Mouse (Mus musculus) left cerebral cortex, postnatal 4 days (tissue): ENCODE measurements around the gene Sp100. TPM values are rescaled to one million over a fixed set of nuclear protein-coding genes. Genes with fewer than 3 reads are reported as not detected.

ENCODE experiments used
- DNase-seq: peaks from one replicate; pipeline ENCODE4 v3.0.0-alpha.2; 2022
- intact Hi-C: fragments of 180-260 bp; cut with DNase I; formaldehyde crosslinking; loops from one replicate; pipeline ENCODE4 v1.15.1; 2025
- total RNA-seq, 2 experiments: library from RNA; stranded (reverse); gene quantifications; 2 replicates each; pipeline ENCODE4 v1.2.3; 2021

Sp100 gene
- total RNA-seq, 2 experiments from 2014 or later, result 0.22 to 0.40 TPM

- intact Hi-C loops, result no loop called here
- no peak for DNase-seq
Observed at GRCm38 (mm10) chr1:85697721-85698493, 48.1 kb downstream of the Sp100 start.

GRCm38 (mm10) chr1:85702531-85702930 is 52.7 kb downstream of the Sp100 start:
- intact Hi-C loops, result no loop called here
- DNase-seq, result no peak

- peak; percentile 88 for DNase-seq
- intact Hi-C loops, result no loop called here
Observed at GRCm38 (mm10) chr1:85703245-85704186, 53.7 kb downstream of the Sp100 start.

- no peak for DNase-seq
- intact Hi-C loops, result no loop called here
Observed at GRCm38 (mm10) chr1:85705552-85705951, 55.8 kb downstream of the Sp100 start.

- intact Hi-C loops, result no loop called here
- DNase-seq, result no peak
Observed at GRCm38 (mm10) chr1:85706754-85707153, 57.0 kb downstream of the Sp100 start.

GRCm38 (mm10) chr1:85714501-85714900 is 64.7 kb downstream of the Sp100 start:
- intact Hi-C loops, result no loop called here
- no peak for DNase-seq

GRCm38 (mm10) chr1:85716447-85717027 is 66.7 kb downstream of the Sp100 start:
- no peak for DNase-seq
- intact Hi-C loops, result no loop called here

- intact Hi-C loops, result no loop called here
- no peak for DNase-seq
Observed at GRCm38 (mm10) chr1:85719049-85719448, 69.3 kb downstream of the Sp100 start.

- peak; percentile 20 for DNase-seq
- intact Hi-C loops, result no loop called here
Observed at GRCm38 (mm10) chr1:85720220-85720893, 70.6 kb downstream of the Sp100 start.

GRCm38 (mm10) chr1:85730471-85730870 is 80.7 kb downstream of the Sp100 start:
- intact Hi-C loops, result no loop called here
- no peak for DNase-seq

GRCm38 (mm10) chr1:85732581-85732980 is 82.8 kb downstream of the Sp100 start:
- intact Hi-C loops, result no loop called here
- no peak for DNase-seq

GRCm38 (mm10) chr1:85734511-85734910 is 84.7 kb downstream of the Sp100 start:
- intact Hi-C loops, result no loop called here
- no peak for DNase-seq

- DNase-seq, result no peak
- intact Hi-C loops, result no loop called here
Observed at GRCm38 (mm10) chr1:85735463-85736123, 85.8 kb downstream of the Sp100 start.

GRCm38 (mm10) chr1:85736355-85737184 is 86.8 kb downstream of the Sp100 start:
- DNase-seq, result peak; percentile 62
- intact Hi-C loops, result no loop called here

GRCm38 (mm10) chr1:85739000-85739399 is 89.2 kb downstream of the Sp100 start:
- no peak for DNase-seq
- intact Hi-C loops, result no loop called here

GRCm38 (mm10) chr1:85739819-85740218 is 90.0 kb downstream of the Sp100 start:
- intact Hi-C loops, result no loop called here
- no peak for DNase-seq

- intact Hi-C loops, result no loop called here
- no peak for DNase-seq
Observed at GRCm38 (mm10) chr1:85740923-85741322, 91.1 kb downstream of the Sp100 start.

- intact Hi-C loops, result no loop called here
- DNase-seq, result no peak
Observed at GRCm38 (mm10) chr1:85742333-85742732, 92.5 kb downstream of the Sp100 start.

- DNase-seq, result no peak
- intact Hi-C loops, result no loop called here
Observed at GRCm38 (mm10) chr1:85742916-85743505, 93.2 kb downstream of the Sp100 start.
